Mouse (Mus musculus): ENCODE results near the gene Raver1. TPM values are rescaled to one million over a fixed set of nuclear protein-coding genes. Genes with fewer than 3 reads are reported as not detected.
A peak's percentile ranks its signal among the peaks of the same experiment; 100 is the strongest.

The Raver1 gene
- polyA plus RNA-seq, 1 experiment from 2014 or later, result 33.5 TPM

DNA sequence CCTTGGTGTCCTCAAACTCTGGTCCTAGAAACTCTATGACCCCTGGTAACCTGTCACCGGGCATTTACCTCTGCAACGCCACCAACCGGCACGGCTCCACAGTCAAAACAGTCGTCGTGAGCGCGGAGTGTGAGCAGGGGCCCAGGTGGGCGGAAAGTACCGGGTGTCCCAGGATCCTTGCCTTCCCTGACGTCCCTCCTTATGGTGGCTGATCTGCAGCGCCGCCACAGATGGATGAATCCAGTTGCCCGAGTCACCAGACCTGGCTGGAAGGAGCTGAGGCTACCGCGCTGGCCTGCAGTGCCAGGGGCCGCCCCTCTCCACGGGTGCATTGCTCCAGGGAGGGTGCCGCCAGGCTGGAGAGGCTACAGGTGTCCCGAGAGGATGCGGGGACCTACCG, 55.1 kb downstream of the Raver1 start:
- peak overlapping the region; percentile 35; the same call in 1 of the 2 replicates for H3K9ac ChIP-seq

DNA sequence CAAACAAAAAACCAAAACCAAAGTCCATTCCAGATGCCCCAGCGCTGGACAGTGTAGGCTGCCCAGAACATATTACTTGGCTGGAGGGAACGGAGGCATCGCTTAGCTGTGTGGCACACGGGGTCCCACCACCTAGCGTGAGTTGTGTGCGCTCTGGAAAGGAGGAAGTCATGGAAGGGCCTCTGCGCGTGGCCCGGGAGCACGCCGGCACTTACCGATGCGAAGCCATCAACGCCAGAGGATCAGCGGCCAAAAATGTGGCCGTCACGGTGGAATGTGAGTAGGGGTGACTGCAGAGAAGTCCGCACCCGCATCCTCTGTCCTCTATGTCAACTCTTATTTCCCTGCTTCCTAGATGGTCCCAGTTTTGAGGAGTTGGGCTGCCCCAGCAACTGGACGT, 55.6 kb downstream of the Raver1 start:
- peaks cover 56% of the 10 kb centered on the region for H3K4me1 ChIP-seq (replicated peaks)
- H3K4me2 ChIP-seq, result peak overlapping the region; percentile 73
- no peak for ATAC-seq (replicated peaks; ENCODE audit: insufficient number of reproducible peaks, insufficient read depth, low FRiP score, low read depth)
- H3K9me3 ChIP-seq (replicated peaks), result no peaks in the 10 kb centered on the region
- 14% methylated on average over 20 of the region's 20 CpGs for WGBS
- H3K27ac ChIP-seq, result no peak overlapping the region
- peaks cover 84% of the 10 kb centered on the region for H3K27me3 ChIP-seq
- H3K9ac ChIP-seq, result 0 out of 2 replicates have a peak overlapping the region, but pooled peaks have one; percentile 35
- no peak overlapping the region for H3K4me3 ChIP-seq
- H3K36me3 ChIP-seq, result no peaks in the 10 kb centered on the region

More for the DNA sequence above, 55.1 kb downstream of the Raver1 start:
- Histone ChIP-seq H3K9me3 (replicated peaks) (no peaks in the 10 kb centered on the region), H3K4me3 (peak overlapping the region; percentile 45), H3K27ac (no peak overlapping the region), H3K4me1 (replicated peaks) (peaks cover 51% of the 10 kb centered on the region), H3K4me2 (peak overlapping the region; percentile 73), H3K36me3 (no peaks in the 10 kb centered on the region), H3K27me3 (peaks cover 82% of the 10 kb centered on the region)
- WGBS, result 5% methylated on average over 22 of the region's 22 CpGs
- ATAC-seq (replicated peaks; ENCODE audit: insufficient number of reproducible peaks, insufficient read depth, low FRiP score, low read depth), result no peak

DNA sequence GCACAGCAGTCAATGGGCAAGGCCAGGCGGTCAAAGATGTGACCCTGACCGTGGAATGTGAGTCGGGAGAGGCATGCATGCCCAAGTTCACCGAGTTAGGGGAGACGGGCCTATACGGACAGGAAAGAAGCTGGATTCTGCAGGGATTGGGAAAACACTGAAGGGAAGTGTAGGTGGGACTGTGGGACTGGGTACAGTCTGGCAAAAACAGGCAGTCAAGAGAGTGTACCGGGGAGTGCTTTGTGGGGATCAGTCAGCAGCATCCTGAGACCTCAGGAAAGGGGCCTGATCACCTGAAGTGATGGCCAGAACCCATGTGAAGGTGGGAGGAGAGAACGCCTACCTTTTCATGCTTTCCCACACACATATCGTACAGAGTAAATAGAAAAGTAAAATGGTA, 56.2 kb downstream of the Raver1 start:
- WGBS, result 35% methylated on average over 9 of the region's 9 CpGs
- Histone ChIP-seq H3K4me3 (no peak overlapping the region; the same call in 1 of the 2 replicates), H3K9ac (no peak overlapping the region), H3K9me3 (replicated peaks) (no peaks in the 10 kb centered on the region), H3K36me3 (no peaks in the 10 kb centered on the region), H3K4me1 (replicated peaks) (peaks cover 62% of the 10 kb centered on the region), H3K27me3 (peaks cover 84% of the 10 kb centered on the region), H3K27ac (no peak overlapping the region), H3K4me2 (no peak overlapping the region)
- ATAC-seq (replicated peaks; ENCODE audit: insufficient number of reproducible peaks, insufficient read depth, low FRiP score, low read depth), result no peak

DNA sequence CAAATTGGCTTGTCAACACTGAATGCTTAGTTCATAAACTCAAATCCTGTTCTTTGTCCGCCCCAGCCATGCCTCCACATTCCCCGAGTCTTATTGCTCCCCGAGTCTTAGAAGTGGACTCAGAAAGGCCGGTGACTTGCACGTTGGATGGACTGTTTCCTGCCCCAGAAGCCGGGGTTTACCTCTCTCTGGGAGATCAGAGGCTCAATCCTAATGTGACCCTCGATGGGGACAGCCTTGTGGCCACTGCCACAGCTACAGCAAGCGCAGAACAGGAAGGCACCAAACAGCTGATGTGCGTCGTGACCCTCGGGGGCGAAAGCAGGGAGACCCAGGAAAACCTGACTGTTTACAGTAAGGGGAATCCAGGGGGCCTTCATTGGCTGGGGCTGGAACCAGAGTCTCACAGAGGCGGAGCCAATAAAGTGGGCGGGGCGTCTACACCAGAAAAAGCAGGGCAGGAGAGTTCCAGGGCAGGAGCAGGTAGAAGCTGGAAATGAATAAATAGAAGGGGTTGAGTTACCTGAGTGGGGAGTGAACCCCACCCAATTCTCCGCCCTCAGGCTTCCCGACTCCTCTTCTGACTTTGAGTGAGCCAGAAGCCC, 57.2 kb downstream of the Raver1 start:
- no peak overlapping the region for H3K27ac ChIP-seq
- no peaks in the 10 kb centered on the region for H3K36me3 ChIP-seq
- peaks cover 77% of the 10 kb centered on the region for H3K27me3 ChIP-seq
- H3K9me3 ChIP-seq (replicated peaks), result no peaks in the 10 kb centered on the region
- H3K9ac ChIP-seq, result no peak overlapping the region
- no peak overlapping the region for H3K4me2 ChIP-seq
- WGBS, result 5% methylated on average over 17 of the region's 17 CpGs
- ATAC-seq (replicated peaks; ENCODE audit: insufficient number of reproducible peaks, insufficient read depth, low FRiP score, low read depth), result no peak
- H3K4me3 ChIP-seq, result no peak overlapping the region
- peaks cover 72% of the 10 kb centered on the region for H3K4me1 ChIP-seq (replicated peaks)

DNA sequence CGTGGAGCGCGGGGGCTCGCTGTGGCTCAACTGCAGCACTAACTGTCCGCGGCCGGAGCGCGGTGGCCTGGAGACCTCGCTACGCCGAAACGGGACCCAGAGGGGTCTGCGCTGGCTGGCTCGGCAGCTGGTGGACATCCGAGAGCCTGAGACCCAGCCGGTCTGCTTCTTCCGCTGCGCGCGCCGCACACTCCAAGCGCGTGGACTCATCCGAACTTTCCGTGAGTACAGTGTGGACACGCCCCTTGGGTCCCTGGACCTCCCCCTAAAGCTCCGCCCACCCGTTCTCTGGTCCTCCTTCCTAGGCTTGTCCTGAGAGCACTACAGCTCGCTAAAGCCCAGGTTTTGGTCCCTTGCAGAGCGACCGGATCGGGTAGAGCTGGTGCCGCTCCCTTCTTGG, 58.7 kb downstream of the Raver1 start:
- no peaks in the 10 kb centered on the region for H3K9me3 ChIP-seq (replicated peaks)
- no peaks in the 10 kb centered on the region for H3K36me3 ChIP-seq
- peak overlapping the region; percentile 44 for H3K9ac ChIP-seq
- peak overlapping the region; percentile 98 for H3K4me2 ChIP-seq
- H3K4me3 ChIP-seq, result peak overlapping the region; percentile 59
- ATAC-seq (replicated peaks; ENCODE audit: insufficient number of reproducible peaks, insufficient read depth, low FRiP score, low read depth), result peak; percentile 50
- H3K4me1 ChIP-seq (replicated peaks), result peaks cover 74% of the 10 kb centered on the region
- no peak overlapping the region for H3K27ac ChIP-seq
- WGBS, result 0% methylated on average over 34 of the region's 34 CpGs
- H3K27me3 ChIP-seq, result peaks cover 66% of the 10 kb centered on the region

DNA sequence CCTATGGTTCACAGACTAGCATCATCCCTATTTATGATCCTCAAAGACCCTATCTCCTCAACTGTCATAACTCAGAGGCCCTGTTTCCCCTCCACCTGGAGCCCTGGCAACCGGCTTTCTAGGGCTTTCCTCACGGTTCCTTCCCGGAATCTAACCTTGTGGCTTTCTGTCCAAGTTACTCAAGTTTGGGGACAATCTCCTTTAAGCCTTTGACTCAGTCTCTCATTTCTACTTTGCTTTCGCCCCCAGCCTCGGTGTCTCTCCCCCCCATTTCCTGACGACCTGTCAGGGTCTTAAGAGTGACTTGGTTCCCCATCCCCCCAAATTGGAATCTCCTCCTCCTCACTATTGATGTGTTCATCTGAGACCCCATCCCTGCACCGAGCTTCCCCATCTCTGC, 59.3 kb downstream of the Raver1 start:
- Histone ChIP-seq H3K9me3 (replicated peaks) (no peaks in the 10 kb centered on the region), H3K4me1 (replicated peaks) (peaks cover 69% of the 10 kb centered on the region), H3K27ac (no peak overlapping the region), H3K4me2 (peak overlapping the region; percentile 98), H3K27me3 (peaks cover 59% of the 10 kb centered on the region), H3K36me3 (no peaks in the 10 kb centered on the region), H3K9ac (0 out of 2 replicates have a peak overlapping the region, but pooled peaks have one; percentile 47), H3K4me3 (peak overlapping the region; percentile 59)
- ATAC-seq (replicated peaks; ENCODE audit: insufficient number of reproducible peaks, insufficient read depth, low FRiP score, low read depth), result no peak
- 2% methylated on average over 7 of the region's 7 CpGs for WGBS

DNA sequence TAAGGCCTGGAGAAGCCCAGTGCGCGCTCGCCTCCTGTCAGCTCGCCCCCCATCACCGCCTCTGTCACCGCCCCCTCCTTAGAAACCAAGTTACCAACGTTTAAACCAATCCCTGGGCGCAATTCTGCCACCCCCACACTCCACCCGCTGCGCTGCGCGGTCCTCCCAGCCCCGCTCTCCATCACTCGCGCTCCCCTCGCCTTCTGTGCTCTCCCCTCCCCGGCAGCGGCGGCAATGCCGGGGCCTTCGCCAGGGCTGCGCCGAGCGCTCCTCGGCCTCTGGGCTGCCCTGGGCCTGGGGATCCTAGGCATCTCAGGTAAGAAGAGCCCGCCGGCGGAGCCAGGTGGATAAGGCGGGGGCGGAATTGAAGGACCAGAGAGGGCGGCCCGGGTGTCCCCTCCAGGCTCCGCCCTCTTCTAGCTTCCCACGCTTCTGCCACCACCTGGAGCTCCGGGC, 59.9 kb downstream of the Raver1 start, which contains the start of gene Icam5:
Gene Icam5 (plus strand): TSS at position 178 of the 456 bp plus-strand sequence.
- WGBS, result under 1% methylated on average over 33 of the region's 35 CpGs
- Histone ChIP-seq H3K9ac (peak within 1 kb of the TSS; percentile 47), H3K4me3 (peak within 1 kb of the TSS; percentile 59), H3K4me2 (peak within 1 kb of the TSS; percentile 98), H3K4me1 (replicated peaks) (peaks cover 63% of the 10 kb centered on the region), H3K27me3 (peaks cover 54% of the 10 kb centered on the region), H3K27ac (peak within 1 kb of the TSS; percentile 64), H3K9me3 (replicated peaks) (no peaks in the 10 kb centered on the region), H3K36me3 (no peaks in the 10 kb centered on the region)
- ATAC-seq (replicated peaks; ENCODE audit: insufficient number of reproducible peaks, insufficient read depth, low FRiP score, low read depth), result no peak

DNA sequence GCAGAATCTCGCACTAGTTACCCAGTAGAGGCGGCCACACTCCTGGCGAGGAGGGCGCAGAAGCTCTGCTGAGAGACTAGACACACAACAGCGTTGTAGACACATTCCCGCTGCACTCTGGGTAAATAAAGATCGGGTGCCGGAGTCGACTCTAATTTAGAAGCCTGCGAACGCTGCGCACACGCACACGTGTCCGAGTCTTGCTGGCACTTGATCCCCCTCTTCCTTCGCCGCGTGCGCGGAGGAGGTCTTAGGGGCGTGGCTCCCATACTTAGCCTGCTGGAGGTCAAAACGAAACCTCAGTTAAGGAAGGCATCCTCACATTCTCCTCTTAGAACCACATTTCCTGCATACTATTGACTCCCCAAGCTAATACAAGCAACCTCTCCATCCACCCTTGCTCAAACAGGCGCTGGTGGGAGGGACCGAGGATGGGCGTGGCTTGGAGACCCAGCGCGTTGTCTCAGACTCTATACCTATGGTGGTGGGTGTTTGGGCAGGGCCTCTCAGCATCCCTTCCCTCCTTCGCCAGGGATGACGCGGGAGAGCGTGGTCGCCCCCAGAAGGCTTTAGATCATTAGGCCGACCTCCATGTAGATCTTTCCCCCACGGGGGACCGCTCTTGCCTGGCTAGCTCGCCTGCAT, 60.4 kb downstream of the Raver1 start:
- peaks cover 57% of the 10 kb centered on the region for H3K4me1 ChIP-seq (replicated peaks)
- no peaks in the 10 kb centered on the region for H3K36me3 ChIP-seq
- peak overlapping the region; percentile 47 for H3K9ac ChIP-seq
- H3K9me3 ChIP-seq (replicated peaks), result no peaks in the 10 kb centered on the region
- H3K4me2 ChIP-seq, result peak overlapping the region; percentile 98
- WGBS, result 0% methylated on average over 36 of the region's 36 CpGs
- H3K27ac ChIP-seq, result peak overlapping the region; percentile 64
- H3K4me3 ChIP-seq, result peak overlapping the region; percentile 59
- peaks cover 50% of the 10 kb centered on the region for H3K27me3 ChIP-seq
- ATAC-seq (replicated peaks; ENCODE audit: insufficient number of reproducible peaks, insufficient read depth, low FRiP score, low read depth), result peak; percentile 10; the same call in 1 of the 2 replicates

DNA sequence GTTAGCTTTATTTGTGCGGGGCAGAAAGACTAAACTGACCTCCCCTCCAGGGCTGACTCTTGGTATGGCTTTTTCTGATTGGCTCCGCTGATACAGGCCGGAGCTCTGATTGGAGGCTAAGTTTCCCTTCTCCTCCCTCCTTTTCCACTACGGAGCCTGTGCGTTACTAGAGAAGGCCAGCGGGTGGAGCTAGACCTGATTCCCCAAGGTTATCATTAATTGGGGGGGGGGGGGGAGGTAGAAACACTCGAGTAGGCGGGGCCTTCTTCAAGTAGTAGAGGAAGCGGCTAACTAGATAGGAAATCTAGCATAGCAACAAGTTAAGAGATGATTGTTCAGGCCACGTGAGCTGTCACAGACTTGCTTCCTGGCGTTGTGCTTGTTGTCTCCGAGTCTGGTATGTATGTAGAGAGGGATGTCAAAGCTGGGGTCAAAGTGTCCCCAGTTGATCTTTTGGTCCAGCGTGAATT, 61.0 kb downstream of the Raver1 start:
- H3K9ac ChIP-seq, result peak overlapping the region; percentile 47
- H3K27ac ChIP-seq, result peak overlapping the region; percentile 64

DNA sequence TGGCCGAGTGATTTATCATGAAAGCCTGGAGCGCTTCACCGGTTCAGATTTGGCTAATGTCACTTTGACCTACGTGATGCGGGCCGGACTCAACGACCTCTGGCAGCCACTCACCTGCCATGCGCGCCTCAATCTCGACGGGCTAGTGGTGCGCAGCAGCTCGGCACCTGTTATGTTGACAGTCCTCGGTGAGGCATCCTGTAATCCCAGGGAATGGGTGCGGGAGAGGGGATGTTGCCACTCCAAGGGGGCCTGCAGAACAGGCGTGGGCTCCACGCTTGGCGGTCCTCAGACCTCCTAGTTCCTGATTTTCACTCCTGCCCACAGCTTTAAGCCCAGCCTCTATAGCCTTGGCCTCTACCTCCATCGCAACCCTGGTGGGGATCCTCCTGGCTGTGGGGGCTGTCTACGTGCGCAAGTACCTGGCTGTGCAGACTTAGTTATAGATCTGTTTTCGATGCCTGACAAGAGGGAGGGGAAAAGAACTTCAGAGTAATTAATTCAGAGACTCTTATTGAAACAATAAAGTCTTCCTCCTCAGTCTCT, 61.7 kb downstream of the Raver1 start:
- peak overlapping the region; percentile 49; the same call in 1 of the 2 replicates for H3K9ac ChIP-seq
- H3K9me3 ChIP-seq (replicated peaks), result no peaks in the 10 kb centered on the region
- H3K27me3 ChIP-seq, result peaks cover 46% of the 10 kb centered on the region
- no peak overlapping the region for H3K27ac ChIP-seq
- peaks cover 52% of the 10 kb centered on the region for H3K4me1 ChIP-seq (replicated peaks)
- peak overlapping the region; percentile 59 for H3K4me3 ChIP-seq
- no peaks in the 10 kb centered on the region for H3K36me3 ChIP-seq
- 17% methylated on average over 22 of the region's 22 CpGs for WGBS
- H3K4me2 ChIP-seq, result peak overlapping the region; percentile 98
- no peak for ATAC-seq (replicated peaks; ENCODE audit: insufficient number of reproducible peaks, insufficient read depth, low FRiP score, low read depth)

More for the DNA sequence above, 61.0 kb downstream of the Raver1 start:
- Histone ChIP-seq H3K4me3 (peak overlapping the region; percentile 59), H3K27me3 (peaks cover 46% of the 10 kb centered on the region), H3K9me3 (replicated peaks) (no peaks in the 10 kb centered on the region), H3K4me2 (peak overlapping the region; percentile 98), H3K4me1 (replicated peaks) (peaks cover 54% of the 10 kb centered on the region), H3K36me3 (no peaks in the 10 kb centered on the region)
- under 1% methylated on average over 13 of the region's 13 CpGs for WGBS
- peak; percentile 49 for ATAC-seq (replicated peaks; ENCODE audit: insufficient number of reproducible peaks, insufficient read depth, low FRiP score, low read depth)
